Mouse (Mus musculus): ENCODE data around the gene Atg2a. TPM values are rescaled to one million over a fixed set of nuclear protein-coding genes. Genes with fewer than 3 reads are reported as not detected.

Gene Atg2a
- polyA plus RNA-seq, 1 experiment from 2014 or later, result 7.4 TPM

GRCm38 (mm10) chr19:6297641-6298040 is 56.2 kb downstream of the Atg2a start:
- peak; percentile 21; the same call in 1 of the 2 replicates for ATAC-seq
- WGBS, result 84% methylated on average over 9 of the region's 9 CpGs
- peaks cover 29% of the 10 kb centered on the region for H3K36me3 ChIP-seq (ENCODE audit: control insufficient read depth, insufficient read depth, low read length)

DNA sequence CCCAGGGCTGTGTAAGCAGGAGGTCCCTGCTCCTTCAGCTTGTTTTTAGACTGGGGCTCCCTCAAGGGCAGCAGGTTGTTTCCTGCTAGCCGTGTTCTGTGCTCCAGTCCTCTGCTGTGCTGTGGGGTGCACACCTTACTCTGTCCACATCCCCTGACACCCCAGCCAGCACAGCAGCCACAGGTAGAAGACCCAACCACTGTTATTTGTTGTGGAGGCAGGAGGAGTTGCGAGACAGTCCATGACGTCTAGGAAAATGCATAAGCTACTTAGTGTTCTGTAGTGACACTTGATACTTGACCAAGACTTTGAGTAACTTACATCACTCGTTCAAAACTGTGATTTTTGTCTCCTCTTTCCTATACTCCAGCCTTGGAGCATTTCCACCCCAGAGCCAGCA is 57.5 kb downstream of the Atg2a start:
- Histone ChIP-seq H3K27ac (ENCODE audit: low read length) (no peak overlapping the region), H3K9me3 (ENCODE audit: control insufficient read depth, low read length) (no peaks in the 10 kb centered on the region), H3K9ac (ENCODE audit: low read depth, low read length) (no peak overlapping the region), H3K36me3 (ENCODE audit: control insufficient read depth, insufficient read depth, low read length) (peaks cover 29% of the 10 kb centered on the region), H3K4me3 (ENCODE audit: low read length) (no peak overlapping the region), H3K4me2 (ENCODE audit: low read depth, low read length) (no peak overlapping the region), H3K27me3 (replicated peaks; ENCODE audit: control insufficient read depth, insufficient read depth, low read length) (no peaks in the 10 kb centered on the region), H3K4me1 (ENCODE audit: control insufficient read depth, insufficient read depth, low read length) (peaks cover 3% of the 10 kb centered on the region; the same call in 1 of the 2 replicates)
- WGBS, result 76% methylated on average over 4 of the region's 4 CpGs
- ATAC-seq, result no peak

More at GRCm38 (mm10) chr19:6297641-6298040, 56.2 kb downstream of the Atg2a start:
- Histone ChIP-seq H3K4me1 (ENCODE audit: control insufficient read depth, insufficient read depth, low read length) (peaks cover 5% of the 10 kb centered on the region), H3K27me3 (replicated peaks; ENCODE audit: control insufficient read depth, insufficient read depth, low read length) (no peaks in the 10 kb centered on the region), H3K27ac (ENCODE audit: low read length) (no peak overlapping the region; the same call in 1 of the 2 replicates), H3K9me3 (ENCODE audit: control insufficient read depth, low read length) (no peaks in the 10 kb centered on the region), H3K4me2 (ENCODE audit: low read depth, low read length) (no peak overlapping the region), H3K9ac (ENCODE audit: low read depth, low read length) (peak overlapping the region; percentile 14; the same call in 1 of the 2 replicates), H3K4me3 (ENCODE audit: low read length) (no peak overlapping the region)

DNA sequence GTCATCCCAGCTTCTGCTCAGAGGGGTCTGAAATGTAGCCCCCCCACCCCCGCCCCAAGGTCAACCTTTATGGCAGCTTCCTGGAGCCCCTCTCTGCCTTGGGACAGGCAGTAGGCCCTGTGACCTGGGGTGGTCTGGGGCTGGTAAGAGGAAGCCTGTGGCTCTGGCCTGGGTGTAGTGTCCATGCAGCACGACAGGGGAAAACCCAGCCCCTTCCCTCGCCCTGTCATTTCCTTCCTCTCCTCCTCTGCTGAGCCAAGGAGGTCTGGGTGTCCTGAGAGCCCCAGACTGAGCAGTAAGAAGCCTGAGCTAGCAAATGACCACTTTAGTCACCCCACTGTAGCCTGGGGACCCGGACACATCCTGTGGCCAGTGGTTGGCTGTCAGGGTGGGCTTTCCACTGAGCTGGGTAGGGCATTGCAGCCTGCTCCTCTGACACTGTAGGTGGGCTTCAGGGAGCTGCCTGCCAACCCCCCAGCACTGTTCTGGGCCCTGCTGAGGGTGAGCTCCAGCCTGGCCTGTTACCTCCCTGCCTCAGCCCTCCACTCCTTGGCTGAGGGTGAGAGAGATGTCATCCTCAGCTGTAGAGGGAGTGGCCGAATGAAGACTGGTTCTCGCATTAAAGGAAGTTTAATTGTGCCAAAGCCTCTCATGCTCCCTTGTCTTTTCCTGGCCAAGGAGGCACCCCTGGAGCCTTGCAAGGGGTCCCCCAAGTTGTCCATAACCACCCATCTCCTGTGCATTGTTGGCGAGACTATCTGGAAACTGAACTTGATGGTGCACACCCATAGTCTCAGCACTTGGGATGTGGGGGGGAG is 58.2 kb downstream of the Atg2a start:
- H3K27ac ChIP-seq (ENCODE audit: low read length), result peak overlapping the region; percentile 56
- 0 out of 2 replicates have a peak overlapping the region, but pooled peaks have one; percentile 11 for H3K9ac ChIP-seq (ENCODE audit: low read depth, low read length)
- 75% methylated on average over 7 of the region's 7 CpGs for WGBS
- H3K36me3 ChIP-seq (ENCODE audit: control insufficient read depth, insufficient read depth, low read length), result peaks cover 27% of the 10 kb centered on the region
- ATAC-seq, result no peak
- peaks cover 3% of the 10 kb centered on the region; the same call in 1 of the 2 replicates for H3K4me1 ChIP-seq (ENCODE audit: control insufficient read depth, insufficient read depth, low read length)
- no peaks in the 10 kb centered on the region for H3K27me3 ChIP-seq (replicated peaks; ENCODE audit: control insufficient read depth, insufficient read depth, low read length)
- H3K4me2 ChIP-seq (ENCODE audit: low read depth, low read length), result no peak overlapping the region
- no peak overlapping the region for H3K4me3 ChIP-seq (ENCODE audit: low read length)
- no peaks in the 10 kb centered on the region for H3K9me3 ChIP-seq (ENCODE audit: control insufficient read depth, low read length)

DNA sequence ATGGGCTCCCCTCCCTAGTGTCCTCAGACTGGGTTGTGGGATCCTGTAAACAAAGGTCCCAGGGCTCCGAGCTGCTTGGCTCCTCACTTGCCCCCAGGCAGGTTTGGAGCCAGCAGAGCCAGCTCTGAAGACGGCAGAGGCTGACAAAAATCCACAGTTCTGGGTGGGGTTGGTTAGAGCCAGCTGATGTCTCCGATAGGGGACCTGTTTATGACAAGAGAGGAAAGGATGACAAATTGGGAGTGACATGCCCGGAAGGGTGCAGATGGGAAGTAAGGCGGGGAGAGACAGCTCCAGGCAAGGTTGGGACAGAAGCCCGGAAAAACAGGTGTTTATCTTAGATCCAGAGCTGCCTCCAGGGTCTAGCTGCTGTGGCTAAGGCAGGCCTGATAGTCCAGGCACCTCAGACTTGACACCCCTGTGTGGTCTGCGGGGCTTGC is 59.0 kb downstream of the Atg2a start:
- Histone ChIP-seq H3K4me3 (ENCODE audit: low read length) (no peak overlapping the region), H3K36me3 (ENCODE audit: control insufficient read depth, insufficient read depth, low read length) (peaks cover 20% of the 10 kb centered on the region), H3K27me3 (replicated peaks; ENCODE audit: control insufficient read depth, insufficient read depth, low read length) (no peaks in the 10 kb centered on the region), H3K9me3 (ENCODE audit: control insufficient read depth, low read length) (no peaks in the 10 kb centered on the region), H3K9ac (ENCODE audit: low read depth, low read length) (no peak overlapping the region), H3K4me1 (ENCODE audit: control insufficient read depth, insufficient read depth, low read length) (peaks cover 3% of the 10 kb centered on the region), H3K4me2 (ENCODE audit: low read depth, low read length) (no peak overlapping the region), H3K27ac (ENCODE audit: low read length) (no peak overlapping the region)
- peak; percentile 24; the same call in 1 of the 2 replicates for ATAC-seq
- WGBS, result 50% methylated on average over 7 of the region's 7 CpGs

- 93% methylated on average over 5 of the region's 5 CpGs for WGBS
Measured at GRCm38 (mm10) chr19:6302114-6302513, 60.6 kb downstream of the Atg2a start.

DNA sequence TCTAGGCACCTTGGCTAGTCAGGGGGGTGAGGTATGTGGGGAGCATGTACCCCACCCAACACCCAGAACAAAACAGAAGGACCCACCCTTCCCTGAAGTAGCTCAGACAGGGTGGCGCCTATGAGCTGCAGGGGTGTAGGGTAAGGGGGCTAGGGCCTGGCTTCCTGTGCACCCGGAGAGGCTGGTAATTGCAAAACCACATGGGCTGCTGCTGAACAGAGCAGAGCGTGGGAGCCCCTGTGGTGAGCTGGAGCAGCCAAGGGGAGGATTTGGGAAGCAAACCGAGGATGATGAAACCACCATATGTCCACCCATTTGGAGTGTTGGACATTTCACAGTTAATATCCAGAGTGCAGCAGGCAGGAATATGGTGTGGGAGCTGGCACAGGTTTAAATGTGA is 61.1 kb downstream of the Atg2a start:
- Histone ChIP-seq H3K9ac (ENCODE audit: low read depth, low read length) (no peak overlapping the region), H3K4me1 (ENCODE audit: control insufficient read depth, insufficient read depth, low read length) (peaks cover 6% of the 10 kb centered on the region), H3K36me3 (ENCODE audit: control insufficient read depth, insufficient read depth, low read length) (peaks cover 13% of the 10 kb centered on the region; the same call in 1 of the 2 replicates), H3K4me3 (ENCODE audit: low read length) (no peak overlapping the region), H3K4me2 (ENCODE audit: low read depth, low read length) (no peak overlapping the region), H3K27me3 (replicated peaks; ENCODE audit: control insufficient read depth, insufficient read depth, low read length) (no peaks in the 10 kb centered on the region), H3K9me3 (ENCODE audit: control insufficient read depth, low read length) (no peaks in the 10 kb centered on the region), H3K27ac (ENCODE audit: low read length) (no peak overlapping the region)
- WGBS, result 48% methylated on average over 4 of the region's 4 CpGs
- ATAC-seq, result no peak

More at GRCm38 (mm10) chr19:6302114-6302513, 60.6 kb downstream of the Atg2a start:
- no peak overlapping the region for H3K27ac ChIP-seq (ENCODE audit: low read length)
- no peak overlapping the region for H3K4me3 ChIP-seq (ENCODE audit: low read length)
- H3K9me3 ChIP-seq (ENCODE audit: control insufficient read depth, low read length), result no peaks in the 10 kb centered on the region
- H3K9ac ChIP-seq (ENCODE audit: low read depth, low read length), result no peak overlapping the region
- no peak for ATAC-seq
- H3K4me1 ChIP-seq (ENCODE audit: control insufficient read depth, insufficient read depth, low read length), result peaks cover 5% of the 10 kb centered on the region
- peaks cover 13% of the 10 kb centered on the region; the same call in 1 of the 2 replicates for H3K36me3 ChIP-seq (ENCODE audit: control insufficient read depth, insufficient read depth, low read length)
- no peaks in the 10 kb centered on the region for H3K27me3 ChIP-seq (replicated peaks; ENCODE audit: control insufficient read depth, insufficient read depth, low read length)
- H3K4me2 ChIP-seq (ENCODE audit: low read depth, low read length), result no peak overlapping the region

DNA sequence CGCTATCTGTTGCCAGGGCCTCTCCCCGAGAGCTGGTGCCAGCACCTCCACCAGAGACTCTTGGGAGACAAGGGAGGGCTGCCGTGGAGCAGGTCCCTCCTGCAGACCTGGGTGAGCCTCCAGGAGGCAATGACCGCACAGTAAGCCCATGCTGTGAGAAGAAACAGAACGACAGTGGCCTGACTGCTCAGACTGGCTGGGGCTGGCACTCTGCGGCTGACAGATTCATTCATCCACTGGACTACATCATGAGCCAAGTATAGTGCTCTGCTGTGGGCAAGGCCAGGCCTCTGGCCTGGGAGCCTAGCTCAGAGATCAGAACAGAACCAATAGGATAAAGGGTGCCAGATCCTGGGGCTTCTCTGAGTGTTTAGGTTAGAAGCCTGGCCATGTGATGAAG is 62.4 kb downstream of the Atg2a start:
- no peak for ATAC-seq
- H3K4me1 ChIP-seq (ENCODE audit: control insufficient read depth, insufficient read depth, low read length), result peaks cover 10% of the 10 kb centered on the region
- H3K4me2 ChIP-seq (ENCODE audit: low read depth, low read length), result no peak overlapping the region
- no peak overlapping the region for H3K27ac ChIP-seq (ENCODE audit: low read length)
- 0 out of 2 replicates have a peak, but pooled peaks cover 2% of the 10 kb centered on the region for H3K36me3 ChIP-seq (ENCODE audit: control insufficient read depth, insufficient read depth, low read length)
- H3K4me3 ChIP-seq (ENCODE audit: low read length), result no peak overlapping the region
- H3K27me3 ChIP-seq (replicated peaks; ENCODE audit: control insufficient read depth, insufficient read depth, low read length), result no peaks in the 10 kb centered on the region
- no peaks in the 10 kb centered on the region for H3K9me3 ChIP-seq (ENCODE audit: control insufficient read depth, low read length)
- WGBS, result 74% methylated on average over 6 of the region's 6 CpGs
- peak overlapping the region; percentile 18; the same call in 1 of the 2 replicates for H3K9ac ChIP-seq (ENCODE audit: low read depth, low read length)

- WGBS, result 21% methylated on average over 5 of the region's 5 CpGs
- no peaks in the 10 kb centered on the region for H3K27me3 ChIP-seq (replicated peaks; ENCODE audit: control insufficient read depth, insufficient read depth, low read length)
- no peak overlapping the region for H3K9ac ChIP-seq (ENCODE audit: low read depth, low read length)
- peaks cover 10% of the 10 kb centered on the region for H3K4me1 ChIP-seq (ENCODE audit: control insufficient read depth, insufficient read depth, low read length)
- H3K27ac ChIP-seq (ENCODE audit: low read length), result no peak overlapping the region
- no peak overlapping the region for H3K4me2 ChIP-seq (ENCODE audit: low read depth, low read length)
- H3K36me3 ChIP-seq (ENCODE audit: control insufficient read depth, insufficient read depth, low read length), result no peaks in the 10 kb centered on the region
- peak; percentile 45 for ATAC-seq
- H3K4me3 ChIP-seq (ENCODE audit: low read length), result no peak overlapping the region
- no peaks in the 10 kb centered on the region for H3K9me3 ChIP-seq (ENCODE audit: control insufficient read depth, low read length)
Measured at GRCm38 (mm10) chr19:6304787-6305516, 63.5 kb downstream of the Atg2a start.

- Histone ChIP-seq H3K4me2 (ENCODE audit: low read depth, low read length) (peak overlapping the region; percentile 59), H3K9me3 (ENCODE audit: control insufficient read depth, low read length) (no peaks in the 10 kb centered on the region), H3K27ac (ENCODE audit: low read length) (peak overlapping the region; percentile 77; the same call in 1 of the 2 replicates), H3K27me3 (replicated peaks; ENCODE audit: control insufficient read depth, insufficient read depth, low read length) (no peaks in the 10 kb centered on the region), H3K4me3 (ENCODE audit: low read length) (peak overlapping the region; percentile 74), H3K9ac (ENCODE audit: low read depth, low read length) (peak overlapping the region; percentile 87), H3K4me1 (ENCODE audit: control insufficient read depth, insufficient read depth, low read length) (peaks cover 7% of the 10 kb centered on the region), H3K36me3 (ENCODE audit: control insufficient read depth, insufficient read depth, low read length) (0 out of 2 replicates have a peak, but pooled peaks cover 1% of the 10 kb centered on the region)
- WGBS, result 53% methylated on average over 8 of the region's 8 CpGs
- ATAC-seq, result no peak
Measured at GRCm38 (mm10) chr19:6305517-6306115, 64.1 kb downstream of the Atg2a start.
